Mouse (Mus musculus) adrenal gland, adult 2 months (tissue): ENCODE measurements around the gene Hrnr. TPM values are rescaled to one million over a fixed set of nuclear protein-coding genes. Genes with fewer than 3 reads are reported as not detected.

ENCODE experiments used
- DNase-seq: peaks from one replicate; pipeline ENCODE4 v3.0.0; 2021
- long read RNA-seq: library from polyadenylated mRNA; stranded (forward); transcript quantifications from one replicate; pipeline ENCODE4 v2.0.0, GENCODE M21; 2021
- polyA plus RNA-seq: library from polyadenylated mRNA; depleted of rRNA; stranded (reverse); fragments of >200 nt; gene quantifications from 2 replicates; pipeline ENCODE4 v1.2.3, GENCODE M21; 2012; rRNA removed
- total RNA-seq, 2 experiments: library from RNA; stranded (reverse); gene quantifications; 2 replicates each; pipeline ENCODE4 v1.2.3; 2021

Hrnr gene
- not detected for total RNA-seq
- not detected in 2 replicates for polyA plus RNA-seq
- long read RNA-seq = 0 reads

DNA sequence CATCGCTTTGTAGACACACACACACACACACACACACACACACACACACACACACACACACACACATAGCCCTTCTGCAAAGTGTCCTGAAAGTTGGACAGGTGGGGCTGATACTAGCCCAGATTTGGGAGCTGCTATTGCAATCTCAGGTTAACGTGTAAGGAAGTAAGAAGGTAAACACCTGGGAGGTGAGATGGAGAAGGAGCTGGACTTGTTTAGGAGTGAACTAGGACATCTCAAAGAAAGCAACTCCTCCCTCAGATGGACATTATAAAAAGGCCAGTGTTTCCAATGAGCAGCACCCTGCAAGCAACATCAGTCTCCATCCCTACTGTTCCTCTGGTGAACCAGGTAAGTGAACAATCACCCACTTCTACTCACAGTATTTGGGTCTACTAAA, at the start of gene Hrnr:
Hrnr (plus strand) TSS at position 301 of the 400 bp plus-strand sequence.
- no peak for DNase-seq

DNA sequence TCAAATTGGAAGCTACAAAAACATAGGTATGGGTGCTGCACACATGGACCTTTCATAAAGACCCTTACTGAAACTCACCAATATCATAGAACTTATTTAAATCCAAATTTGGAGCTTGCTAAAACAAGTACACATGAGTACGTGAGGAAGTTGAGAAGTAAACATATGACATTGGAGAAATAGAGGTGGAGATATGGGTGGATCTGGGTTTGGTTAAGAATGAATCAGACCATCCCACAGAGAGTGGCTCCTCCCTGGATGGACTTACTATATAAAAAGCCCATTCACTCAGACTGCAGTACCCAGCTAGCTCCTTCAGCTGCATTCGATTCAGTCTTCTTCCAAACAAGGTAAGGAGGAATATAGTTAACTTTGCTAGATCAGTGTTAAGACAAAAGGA, 46.3 kb upstream of the Hrnr start, which contains the start of gene Flg:
Flg (plus strand) TSS at position 301 of the 400 bp plus-strand sequence.
- no peak for DNase-seq

DNA sequence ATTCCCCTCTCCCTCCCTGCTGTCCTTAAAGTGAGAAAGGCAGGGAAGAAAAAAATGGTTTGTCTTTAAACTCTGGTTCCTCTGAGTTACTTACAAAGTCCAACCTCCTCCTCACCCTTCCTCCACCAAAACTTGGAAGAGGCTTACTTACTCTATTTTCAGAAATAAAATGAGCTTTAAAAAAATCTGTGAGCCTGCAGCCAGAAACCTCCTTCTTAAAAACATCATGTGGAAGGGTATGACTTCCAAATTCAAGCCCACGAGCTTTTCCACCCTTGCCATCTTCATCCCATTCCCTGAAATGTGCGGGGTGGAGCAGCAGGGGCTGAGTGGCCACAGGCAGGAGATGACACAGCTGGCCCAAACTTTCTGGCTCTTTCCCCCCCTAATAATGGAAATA, 22.0 kb upstream of the Hrnr start:
- DNase-seq = no peak

DNA sequence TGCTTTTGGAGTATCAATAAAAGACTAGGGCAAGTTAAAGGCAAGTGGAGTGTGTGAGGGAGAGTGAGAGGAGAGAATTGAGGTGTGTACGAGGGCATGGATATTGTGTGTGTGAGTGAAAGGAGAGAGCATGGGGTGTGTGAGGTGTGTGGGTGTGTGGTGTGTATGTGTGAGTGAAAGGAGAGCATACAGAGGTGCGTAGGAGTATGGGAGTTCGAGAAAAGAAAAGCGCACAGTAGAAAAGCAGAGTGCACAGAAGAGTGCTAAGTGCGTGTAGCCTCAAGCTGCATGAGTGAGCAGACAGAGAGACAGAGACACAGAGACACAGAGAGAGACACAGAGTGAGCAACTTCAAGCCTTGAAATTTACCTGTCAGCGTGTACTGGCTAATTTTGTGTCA, 19.7 kb upstream of the Hrnr start:
- no peak for DNase-seq

DNA sequence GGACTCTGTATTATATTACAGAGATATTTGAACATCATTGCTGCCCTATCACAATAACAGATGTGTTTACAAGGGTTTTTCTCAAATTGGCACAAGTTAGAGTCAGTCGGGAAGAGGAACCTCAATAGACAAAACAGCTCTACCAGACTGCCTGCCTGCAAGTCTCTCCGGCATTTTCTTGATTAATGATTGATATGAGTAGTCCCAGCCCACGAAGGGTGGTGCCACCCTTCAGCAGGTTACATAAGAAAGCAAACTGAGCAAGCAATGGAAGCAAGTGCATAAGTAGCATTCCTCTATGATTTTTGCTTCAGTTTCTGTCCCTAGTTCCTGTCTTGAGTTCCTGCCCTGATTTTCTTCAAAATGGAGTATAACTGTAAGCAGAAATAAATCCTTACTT, 17.7 kb upstream of the Hrnr start:
- DNase-seq = no peak

DNA sequence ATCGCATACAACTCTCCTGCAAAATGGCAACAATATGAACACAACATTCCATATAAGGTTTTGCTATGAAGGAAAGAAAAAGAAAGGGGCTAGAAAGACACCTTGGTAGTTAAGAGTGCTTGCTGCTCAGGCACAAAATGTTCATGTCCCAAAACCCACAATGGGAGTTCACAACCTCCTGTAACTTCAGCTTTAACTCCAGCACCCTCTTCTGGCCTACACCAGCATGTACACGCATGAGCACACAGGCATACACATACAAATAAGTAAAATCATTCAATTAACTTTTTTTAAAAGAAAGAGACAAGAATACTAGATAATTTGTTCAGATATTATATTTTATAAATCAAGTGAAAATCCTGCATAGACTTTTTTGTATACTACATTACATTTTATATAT, 13.4 kb upstream of the Hrnr start:
- DNase-seq = no peak

DNA sequence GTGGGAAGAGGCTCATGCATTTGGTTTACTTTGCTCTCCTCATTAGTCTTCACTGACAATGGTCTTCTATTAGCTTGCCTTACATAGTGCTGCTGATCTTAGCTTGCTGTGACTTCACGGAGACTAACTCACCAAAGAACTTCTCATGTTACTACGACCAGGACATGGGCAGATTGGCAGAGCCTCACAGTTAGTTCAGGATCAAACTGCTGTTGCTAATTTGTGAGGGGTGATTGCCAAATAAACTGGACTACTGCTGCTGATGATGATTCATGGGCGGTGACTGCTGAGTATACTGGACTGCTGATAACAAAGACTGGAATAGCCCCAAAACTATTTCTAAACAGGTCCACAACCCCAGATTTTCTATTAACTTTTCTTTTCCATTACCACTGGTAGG, 8.2 kb upstream of the Hrnr start:
- DNase-seq = peak; percentile 32

DNA sequence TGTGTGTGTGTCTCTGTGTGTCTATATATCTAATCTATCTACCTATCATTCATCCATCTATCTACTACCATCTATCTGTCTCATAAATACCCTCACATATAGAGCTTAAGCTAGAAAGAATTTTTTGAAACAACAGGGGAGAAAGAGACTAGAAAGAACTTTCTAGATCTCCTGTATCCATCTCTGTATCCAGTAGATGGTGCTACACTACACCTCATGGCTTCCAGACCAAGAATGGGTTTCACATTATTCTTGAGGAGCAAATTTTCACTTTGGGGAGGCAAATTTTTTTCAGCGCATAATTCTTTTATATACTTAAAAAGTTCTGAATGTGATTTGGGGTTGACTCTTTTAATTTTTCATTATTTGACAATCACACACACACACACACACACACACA, 5.2 kb upstream of the Hrnr start:
- DNase-seq = no peak

DNA sequence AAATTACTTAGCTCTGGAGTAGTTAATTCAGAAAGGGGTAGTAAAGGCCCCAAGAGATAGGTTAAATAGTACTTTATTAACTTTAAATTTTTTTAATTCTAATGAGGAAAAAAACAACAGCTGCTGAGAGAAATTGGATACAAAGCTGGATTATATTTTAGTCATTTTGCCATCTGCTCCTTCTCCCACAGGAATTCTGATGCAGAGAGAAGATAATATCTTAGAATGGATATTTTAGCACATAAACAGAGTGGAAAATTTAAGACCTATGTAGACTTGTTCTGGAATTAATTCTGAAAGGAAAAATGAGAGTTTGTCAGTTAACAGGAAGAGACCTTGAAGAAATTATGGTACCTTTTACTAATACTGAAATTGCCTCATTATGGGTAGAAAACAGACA, 18.2 kb downstream of the Hrnr start:
- DNase-seq = no peak

DNA sequence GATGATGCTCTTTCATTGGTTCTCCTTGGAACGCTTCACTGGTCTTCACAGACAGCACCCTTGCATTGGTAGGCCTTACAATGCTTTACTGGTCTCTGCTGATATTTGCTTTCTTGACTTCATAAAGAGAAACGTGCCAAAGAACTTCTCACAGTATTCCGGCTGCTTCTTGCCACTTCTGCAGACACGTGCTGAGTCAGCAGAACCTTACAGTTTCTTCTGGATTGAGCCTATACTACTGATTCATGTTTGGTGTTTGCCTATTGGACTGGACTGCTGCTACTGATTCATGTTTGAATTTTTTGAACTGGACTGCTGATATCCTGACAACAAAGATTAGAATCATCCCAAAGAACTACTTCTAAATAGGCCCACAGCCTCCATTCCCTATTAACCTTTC, 20.5 kb downstream of the Hrnr start:
- no peak for DNase-seq

DNA sequence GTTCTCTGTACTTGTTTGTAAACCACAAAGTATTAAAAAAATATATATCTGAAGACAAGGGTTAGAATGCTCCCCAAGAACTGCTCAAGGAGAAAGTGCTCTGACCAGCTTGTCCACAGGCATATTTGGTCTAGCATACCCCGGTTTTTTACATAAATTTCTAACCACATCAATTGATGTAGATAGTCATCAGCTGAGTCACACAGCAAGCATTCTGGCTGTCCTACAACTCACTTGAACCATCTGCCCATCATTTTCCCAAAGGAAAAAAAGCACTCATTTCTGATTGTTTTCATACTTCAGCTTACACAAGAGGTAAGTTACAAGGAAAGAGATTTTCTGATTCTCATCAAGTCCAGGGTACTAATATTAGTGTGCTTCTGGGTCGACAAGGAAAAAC, 27.3 kb downstream of the Hrnr start:
- DNase-seq = no peak

DNA sequence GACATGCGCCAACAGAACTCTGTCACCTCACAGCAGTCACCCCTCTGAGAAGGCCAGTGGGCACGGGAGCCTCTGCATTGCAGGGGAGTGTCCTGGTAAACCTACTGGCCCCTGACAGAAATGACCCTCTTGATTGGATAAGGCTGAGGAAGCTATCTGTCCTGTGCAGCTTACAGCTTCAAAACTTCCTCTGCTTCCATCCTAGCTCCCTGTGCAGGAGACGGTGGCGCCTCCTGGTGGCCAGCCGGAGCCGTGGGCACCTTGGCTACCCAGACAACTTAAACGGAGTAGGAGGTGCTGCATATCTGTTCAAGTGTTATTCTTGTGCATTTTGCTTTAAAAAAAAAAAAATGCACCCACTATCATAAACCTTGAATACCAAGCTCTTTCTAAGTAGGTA, 40.5 kb downstream of the Hrnr start:
- peak; percentile 54 for DNase-seq

DNA sequence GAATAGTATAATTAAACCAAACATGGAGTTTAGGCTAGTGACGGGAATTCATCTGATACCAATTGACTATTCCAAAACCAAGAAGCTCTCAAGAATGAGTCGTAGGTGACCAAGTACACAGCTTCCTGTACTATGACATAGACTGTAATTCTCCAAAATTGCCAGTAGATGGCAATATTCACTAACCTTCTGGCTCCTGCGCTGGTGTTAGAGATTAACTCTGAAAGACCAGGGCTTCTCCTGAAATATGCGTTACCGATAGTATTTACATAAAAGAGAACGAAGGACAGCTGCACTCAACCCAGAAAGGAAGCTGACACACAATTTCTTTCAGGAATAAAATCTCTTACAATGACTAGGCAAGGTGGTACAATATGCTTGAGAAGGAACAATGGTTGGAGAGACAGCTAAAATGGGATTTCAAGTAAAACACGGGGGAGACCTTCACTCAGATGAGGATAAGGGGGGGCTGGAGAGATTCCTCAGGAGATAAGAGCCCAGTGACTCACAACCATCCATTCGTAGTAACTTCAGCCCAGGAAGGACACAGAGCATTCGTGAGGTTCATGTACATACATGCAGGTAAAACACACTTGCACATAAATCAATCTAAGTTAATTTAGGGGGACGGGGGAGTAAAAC, 42.5 kb downstream of the Hrnr start:
- peak; percentile 9 for DNase-seq

DNA sequence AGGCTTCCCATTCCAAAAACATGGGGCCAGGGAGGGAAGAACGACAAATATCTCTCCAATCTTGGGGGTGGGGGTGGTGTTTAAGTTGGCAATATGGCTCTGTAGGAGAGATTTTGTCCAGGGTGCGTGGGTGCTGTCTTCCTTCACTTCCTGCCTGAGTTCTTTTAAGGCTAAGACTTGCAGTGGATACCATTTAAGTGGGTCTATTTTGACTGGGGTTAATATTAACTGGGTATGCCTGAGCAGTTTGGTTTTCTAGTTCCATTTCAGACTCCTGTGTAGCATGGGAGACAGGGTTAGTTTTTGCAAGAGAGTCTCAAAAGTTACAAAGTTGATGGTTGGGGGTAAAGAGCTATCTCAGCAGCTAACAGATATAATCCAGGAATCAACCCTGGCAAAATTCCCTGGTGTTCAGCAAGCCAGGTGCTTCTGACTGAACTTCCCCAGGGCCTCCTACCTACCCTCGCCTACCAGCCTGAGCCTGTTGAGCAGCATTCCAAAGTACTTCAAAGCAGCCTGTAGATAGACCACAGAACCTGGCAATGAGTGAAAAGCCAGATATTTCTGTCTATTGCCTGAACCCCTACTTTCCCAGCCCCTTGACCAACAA, 47.5 kb downstream of the Hrnr start:
- no peak for DNase-seq

DNA sequence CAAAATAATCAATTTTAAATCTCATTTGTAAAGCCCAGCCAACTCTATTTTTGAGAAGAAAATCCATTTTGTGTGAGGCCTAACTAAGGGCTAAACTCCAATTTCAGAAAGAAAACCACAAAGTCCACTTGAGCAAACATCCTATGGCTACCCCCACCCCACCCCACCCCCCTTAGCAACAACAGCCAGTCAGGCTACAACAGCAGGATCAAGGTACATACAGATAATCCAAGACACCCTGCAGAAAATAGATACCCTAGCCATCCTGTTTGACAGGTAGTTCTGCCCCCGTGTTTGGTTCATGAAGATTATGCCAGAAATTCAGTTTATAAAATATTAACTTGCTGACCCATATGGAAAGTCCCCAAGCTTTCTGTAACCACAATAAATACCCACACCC, 48.6 kb downstream of the Hrnr start:
- DNase-seq = no peak

DNA sequence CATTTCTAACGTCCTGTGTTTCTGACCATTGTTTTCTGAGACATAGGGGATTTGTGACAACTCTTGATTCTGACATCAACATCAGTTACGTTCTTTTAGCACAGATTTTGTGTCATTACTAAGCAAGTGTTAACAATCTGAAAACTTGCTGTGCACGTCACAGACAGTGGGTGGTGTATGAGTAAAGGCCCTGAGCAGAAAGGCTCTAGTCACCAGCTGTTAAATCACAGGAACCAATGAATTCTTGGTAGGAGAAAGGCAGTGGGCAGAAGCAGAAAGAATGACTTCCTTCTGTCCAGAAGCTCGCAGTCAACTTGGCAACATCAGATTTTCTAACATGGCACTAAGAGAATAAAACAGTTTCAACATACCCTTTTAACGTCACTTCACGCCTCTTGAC, 53.9 kb downstream of the Hrnr start:
- DNase-seq = no peak

DNA sequence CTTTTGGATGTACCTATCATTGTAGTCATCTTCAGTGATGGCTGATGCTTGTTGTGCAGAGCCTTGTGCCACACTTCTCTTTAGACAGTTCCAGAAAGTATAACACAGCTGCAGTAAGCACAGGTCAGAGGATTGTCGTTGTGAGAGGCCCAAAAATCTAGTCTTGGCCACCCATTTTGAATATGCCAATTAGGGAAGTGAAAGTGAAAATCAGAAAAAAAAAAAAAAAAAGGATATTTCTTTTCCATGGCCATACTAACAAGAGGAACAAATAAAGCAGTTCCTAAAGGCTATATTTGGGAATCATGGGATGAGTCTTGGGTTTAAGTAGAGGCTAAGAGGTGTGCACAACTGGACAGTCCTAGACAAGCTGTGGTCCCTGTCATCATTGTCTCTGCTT, 55.6 kb downstream of the Hrnr start:
- no peak for DNase-seq

DNA sequence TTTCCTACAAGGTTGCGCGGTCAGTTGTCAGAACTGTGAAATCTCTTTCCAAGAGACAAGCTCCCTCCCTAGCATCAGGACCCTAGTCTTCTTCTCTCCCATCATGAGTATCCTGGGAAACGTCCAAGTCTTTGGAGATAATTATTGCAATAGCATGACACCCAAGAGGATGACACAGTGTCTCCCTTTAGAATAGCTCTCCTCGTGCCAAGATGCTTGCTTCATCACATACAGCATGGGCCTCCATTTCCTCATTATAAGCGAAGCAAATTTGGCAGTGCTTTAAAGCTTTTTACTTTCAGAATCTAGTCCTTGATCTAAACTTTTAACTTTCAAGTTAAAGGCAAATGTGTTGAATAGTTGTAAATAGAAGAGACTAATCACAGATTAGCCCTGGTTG, 56.1 kb downstream of the Hrnr start:
- DNase-seq = no peak

DNA sequence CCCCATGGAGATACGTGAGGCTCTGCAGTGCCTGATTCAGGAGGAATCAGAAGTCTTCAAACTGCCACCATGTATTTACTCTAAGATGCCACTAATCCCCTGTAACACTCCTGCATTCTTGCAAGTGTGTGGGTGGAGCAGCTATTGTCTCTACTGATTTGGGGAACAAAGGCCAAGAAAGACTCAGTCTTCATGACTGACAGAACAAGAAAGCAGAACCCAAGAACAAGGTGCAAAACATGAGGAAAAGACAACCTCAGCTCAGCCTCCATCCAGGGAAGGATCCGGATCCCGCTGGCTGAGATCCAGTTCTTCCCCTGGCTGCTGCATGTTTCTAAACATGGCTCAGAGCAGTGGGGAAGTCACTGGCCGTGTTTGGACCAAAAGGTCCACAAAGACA, 58.6 kb downstream of the Hrnr start:
- DNase-seq = no peak

Other genes with a start within 250 kb of the Hrnr start
- not detected for gene Crnn, start 175.0 kb upstream of the Hrnr start, total RNA-seq
- not detected in 2 replicates for gene Crnn, start 175.0 kb upstream of the Hrnr start, polyA plus RNA-seq
- not detected for gene Flg2, start 122.5 kb upstream of the Hrnr start, total RNA-seq
- gene Flg2, start 122.5 kb upstream of the Hrnr start, polyA plus RNA-seq = not detected in 2 replicates
- not detected for gene Flg, start 46.2 kb upstream of the Hrnr start, total RNA-seq
- gene Flg, start 46.2 kb upstream of the Hrnr start, polyA plus RNA-seq = 0.02 TPM in 1 of 2 replicates, not detected in the other
- gene Rptn, start 74.0 kb downstream of the Hrnr start, total RNA-seq = not detected
- not detected in 2 replicates for gene Rptn, start 74.0 kb downstream of the Hrnr start, polyA plus RNA-seq
- gene Tchh, start 122.6 kb downstream of the Hrnr start, total RNA-seq = under 1 TPM; 0.03 to 0.49 TPM
- gene Tchh, start 122.6 kb downstream of the Hrnr start, polyA plus RNA-seq = 0.01 and 0.02 TPM in 2 replicates
- 1 to 10 TPM in 1 of 2 experiments, not detected in 1; 3.1 TPM for gene Tchhl1, start 149.0 kb downstream of the Hrnr start, total RNA-seq
- gene Tchhl1, start 149.0 kb downstream of the Hrnr start, polyA plus RNA-seq = not detected in 2 replicates
- 100 to 1,000 TPM; 210 to 267 TPM for gene S100a11, start 200.7 kb downstream of the Hrnr start, total RNA-seq
- 33.0 and 44.4 TPM in 2 replicates for gene S100a11, start 200.7 kb downstream of the Hrnr start, polyA plus RNA-seq
- gene S100a10, start 235.3 kb downstream of the Hrnr start, total RNA-seq = 100 to 1,000 TPM; 173 to 196 TPM
- 16.3 and 17.7 TPM in 2 replicates for gene S100a10, start 235.3 kb downstream of the Hrnr start, polyA plus RNA-seq